ENCODE assay signal across 8 mouse cellular contexts in the genomic region with DNA sequence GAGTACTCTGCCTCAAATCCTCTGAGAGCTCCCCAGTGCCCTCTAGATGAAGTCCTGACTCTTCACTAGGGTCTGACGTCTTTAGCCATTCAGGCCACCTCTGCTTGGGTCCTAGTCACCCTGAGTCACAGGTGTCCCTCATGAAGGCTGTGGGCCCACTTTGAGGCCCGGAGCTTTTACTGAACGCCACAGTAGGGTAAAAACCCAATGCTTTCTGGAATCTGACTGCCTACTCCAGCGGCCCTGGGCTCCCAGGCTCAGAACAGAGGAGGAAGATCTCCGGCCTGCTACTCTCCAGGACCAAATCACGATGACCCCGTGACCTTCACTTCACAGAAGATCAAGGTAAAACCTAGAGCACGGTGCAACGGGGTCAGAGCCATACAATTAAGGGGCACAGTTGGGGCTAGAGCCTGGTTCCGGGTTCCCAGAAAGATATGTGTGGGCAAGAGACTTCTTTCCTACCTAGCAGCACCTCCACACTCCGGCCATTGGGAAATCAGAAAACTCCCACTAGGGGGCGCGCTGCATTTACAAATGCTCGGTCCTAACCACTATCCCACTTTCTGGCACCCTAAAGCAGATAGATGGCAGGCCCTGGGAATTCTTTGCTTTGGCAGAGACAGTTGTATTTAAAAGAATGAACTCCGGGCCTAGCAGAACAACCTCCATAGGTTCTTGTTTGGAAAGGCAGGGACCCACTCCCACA. TPM values are rescaled to one million over a fixed set of nuclear protein-coding genes. Genes with fewer than 3 reads are reported as not detected.
DNase-seq lines count a peak whose midpoint lies in the region; ATAC-seq lines count a peak whose summit lies in the region.

No protein-coding gene starts in this region.

- 34% methylated on average over 15 of the region's 15 CpGs for WGBS in intestine, embryonic 15.5 days
- WGBS in midbrain, embryonic 10.5 days, result 34% methylated on average over 15 of the region's 15 CpGs

- H3K27ac ChIP-seq in intestine, embryonic 15.5 days, result no peak overlapping the region
- H3K27ac ChIP-seq in midbrain, embryonic 10.5 days (replicated peaks), result no peak overlapping the region

- no peaks in the 10 kb centered on the region for H3K27me3 ChIP-seq in intestine, embryonic 15.5 days (replicated peaks)
- no peaks in the 10 kb centered on the region for H3K27me3 ChIP-seq in midbrain, embryonic 10.5 days (ENCODE audit: low read depth, poor library complexity, severe bottlenecking)

- no peaks in the 10 kb centered on the region for H3K36me3 ChIP-seq in intestine, embryonic 15.5 days
- H3K36me3 ChIP-seq in midbrain, embryonic 10.5 days, result no peaks in the 10 kb centered on the region

- DNase-seq in adrenal gland, adult (ENCODE audit: inconsistent age in 2 of 2, low spot score in 1 of 2), result peak; percentile 87 to 96
- peak; percentile 71 to 82 for DNase-seq in gastrocnemius, postnatal 36 days
- peak; percentile 39 to 90 for DNase-seq in left cerebral cortex, adult 9 months (ENCODE audit: low spot score in 2 of 2)
- DNase-seq in midbrain, embryonic 10.5 days (ENCODE audit: low spot score), result peak; percentile 87
- peak; percentile 92 for DNase-seq in right cerebral cortex, postnatal 4 days
- peak; percentile 70 to 85 for DNase-seq in urinary bladder, postnatal 4 days (ENCODE audit: low spot score in 2 of 2)

- H3K9ac ChIP-seq in intestine, embryonic 15.5 days, result no peak overlapping the region

- intact Hi-C loops in gastrocnemius, postnatal 36 days (cut with DNase I), result loop anchor here (1.0 kb wide), 1 partner anchor 73 kb away; no protein-coding TSS in a partner anchor

- peak; percentile 90 for ATAC-seq in common myeloid progenitor, adult 5-6 weeks (replicated peaks; ENCODE audit: low read depth, poor library complexity, severe bottlenecking)
- peak; percentile 87 for ATAC-seq in intestine, embryonic 15.5 days

- no peaks in the 10 kb centered on the region for H3K4me1 ChIP-seq in intestine, embryonic 15.5 days (replicated peaks)
- H3K4me1 ChIP-seq in midbrain, embryonic 10.5 days, result no peaks in the 10 kb centered on the region

- no peaks in the 10 kb centered on the region for H3K9me3 ChIP-seq in intestine, embryonic 15.5 days
- no peaks in the 10 kb centered on the region for H3K9me3 ChIP-seq in midbrain, embryonic 10.5 days (replicated peaks)

- H3K4me2 ChIP-seq in intestine, embryonic 15.5 days (replicated peaks), result no peak overlapping the region

- H3K4me3 ChIP-seq in intestine, embryonic 15.5 days (replicated peaks), result no peak overlapping the region
- H3K4me3 ChIP-seq in midbrain, embryonic 10.5 days, result no peak overlapping the region

RNA-seq across cellular contexts. Expression of gene Bean1, which starts 24.1 kb away (rescaled TPM):
- total RNA-seq in common myeloid progenitor, adult 5-6 weeks (2017), result not detected in 2 replicates
- total RNA-seq in gastrocnemius, postnatal 36 days (2021), result under 1 TPM; 0.27 to 0.31 TPM
- 1.00 and 1.3 TPM in 2 replicates for polyA plus RNA-seq in intestine, embryonic 15.5 days (2015; fragmentation: Nextera tagmentation; extraction: Ambion mirVana)
- polyA plus RNA-seq in midbrain, embryonic 10.5 days (2016; fragmentation: Nextera tagmentation; extraction: Ambion mirVana), result 0.20 and 0.56 TPM in 2 replicates

RNA-seq across cellular contexts. Expression of gene Cdh5, which starts 44.7 kb away (rescaled TPM):
- total RNA-seq in common myeloid progenitor, adult 5-6 weeks (2017), result not detected in 2 replicates
- 10 to 100 TPM; 40.2 to 46.1 TPM for total RNA-seq in gastrocnemius, postnatal 36 days (2021)
- 25.3 and 26.0 TPM in 2 replicates for polyA plus RNA-seq in intestine, embryonic 15.5 days (2015; fragmentation: Nextera tagmentation; extraction: Ambion mirVana)
- polyA plus RNA-seq in midbrain, embryonic 10.5 days (2016; fragmentation: Nextera tagmentation; extraction: Ambion mirVana), result 12.2 and 13.9 TPM in 2 replicates

Comparison
In these comparisons a context has a peak if more than half of its experiments do, and no peak if none do; other contexts are left out.
1. RNA of gene Cdh5, which starts 44.7 kb away (total RNA-seq): 40.2 to 46.1 TPM in gastrocnemius, postnatal 36 days; not detected in common myeloid progenitor, adult 5-6 weeks; every median in the first group is over 10 times any median in the second.
2. Peak in every context shown above with its lines, with median percentiles within 50 percentile points of each other: DNase-seq.